In the genomic region with DNA sequence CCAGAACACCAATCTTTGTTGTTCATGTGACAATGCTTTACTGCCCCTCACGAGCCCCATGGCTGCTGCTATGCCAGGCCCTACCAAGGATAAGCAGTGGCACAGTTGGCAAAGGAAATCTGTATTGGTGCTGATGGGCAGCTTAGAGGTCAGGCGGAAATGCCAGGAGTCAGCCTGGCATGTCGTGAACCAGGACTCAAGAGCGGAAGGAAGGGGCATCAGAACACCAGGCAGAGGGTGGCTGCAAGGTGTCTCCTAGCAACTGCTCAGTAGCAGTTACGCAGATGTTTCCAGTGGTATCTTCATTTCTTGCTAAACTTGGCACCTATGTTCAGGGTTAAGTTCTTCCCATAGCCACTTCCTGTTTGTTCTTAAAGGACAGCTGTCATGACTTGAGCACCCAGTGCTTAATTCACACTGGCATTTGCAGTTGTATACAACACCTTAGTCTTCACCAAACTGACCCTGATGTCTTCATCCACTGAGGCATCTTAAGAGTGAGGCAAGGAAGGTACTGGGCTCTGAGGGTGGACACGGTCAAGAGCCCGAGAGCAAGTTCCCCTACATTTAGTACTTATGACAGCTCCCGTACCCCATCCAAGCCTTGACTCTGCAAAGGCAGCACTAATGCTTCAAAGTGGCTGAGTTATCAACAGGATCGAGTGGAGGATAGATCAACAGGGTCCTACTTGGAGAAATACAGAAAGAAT, we compare ENCODE assay signal across 11 mouse cellular contexts. TPM values are rescaled to one million over a fixed set of nuclear protein-coding genes. Genes with fewer than 3 reads are reported as not detected.
DNase-seq lines count a peak whose midpoint lies in the region; ATAC-seq and TF ChIP-seq lines count a peak whose summit lies in the region.
"Had no signal": no experiment of that assay in that cellular context is flagged by ENCODE, and none has a peak within 500 bp of the region (broad histone marks: within the 10 kb centered on the region; RNA-seq: fewer than 3 reads in every experiment).

No protein-coding gene starts in this region.

- H3K36me3 ChIP-seq in heart, postnatal 0 days (replicated peaks; ENCODE audit: control insufficient read depth, insufficient read depth, low read length): no peaks in the 10 kb centered on the region; the same call in 1 of the 2 replicates

- H3K9me3 ChIP-seq in heart, postnatal 0 days (replicated peaks; ENCODE audit: control insufficient read depth, low read length): no peaks in the 10 kb centered on the region
- H3K9me3 ChIP-seq: forebrain, embryonic 13.5 days; limb, embryonic 12.5 days had no signal

- H3K9ac ChIP-seq in heart, postnatal 0 days (replicated peaks; ENCODE audit: low read depth, low read length): no peak overlapping the region
- H3K9ac ChIP-seq: forebrain, embryonic 13.5 days; limb, embryonic 12.5 days; lung, embryonic 14.5 days had no signal

- no peak for TF ChIP-seq EP300 in heart, postnatal 0 days (IDR thresholded peaks at IDR 0.05; ENCODE audit: low read depth)

- H3K27ac ChIP-seq in heart, postnatal 0 days (ENCODE audit: low read depth): peak overlapping the region; percentile 59; the same call in 1 of the 2 replicates
- H3K27ac ChIP-seq: forebrain, embryonic 13.5 days; limb, embryonic 12.5 days had no signal

- H3K4me1 ChIP-seq in heart, postnatal 0 days (ENCODE audit: control insufficient read depth, insufficient read depth): no peaks in the 10 kb centered on the region

- H3K27me3 ChIP-seq in heart, postnatal 0 days (ENCODE audit: control insufficient read depth, insufficient read depth, low read length): no peaks in the 10 kb centered on the region
- H3K27me3 ChIP-seq: forebrain, embryonic 13.5 days had no signal

- intact Hi-C loops in heart, postnatal 14 days (cut with DNase I): loop anchor here (1.0 to 2.0 kb wide), 4 partner anchors 53 to 335 kb away; no protein-coding TSS in a partner anchor

- TF ChIP-seq CTCF in heart, postnatal 0 days (IDR thresholded peaks at IDR 0.05; ENCODE audit: low read depth): no peak

- no peak overlapping the region for H3K4me3 ChIP-seq in heart, postnatal 0 days (ENCODE audit: low read depth, low read length)
- H3K4me3 ChIP-seq: forebrain, embryonic 13.5 days; limb, embryonic 12.5 days had no signal

- no peak for DNase-seq in heart, postnatal 0 days (ENCODE audit: low spot score)
- no peak for DNase-seq in heart, postnatal 14 days
- peak; percentile 73 for DNase-seq in CD4-positive helper T cell, adult 2 months (ENCODE audit: low read depth, low spot score)
- peak; percentile 56 to 78 for DNase-seq in thymus, adult 18-20 months
- DNase-seq in gastrocnemius, postnatal 4 days (ENCODE audit: low spot score in 2 of 2): no peak
- no peak for DNase-seq in kidney, adult 18-20 months
- DNase-seq in right cerebral cortex, postnatal 10 days (ENCODE audit: low spot score in 2 of 2): no peak

- no peak for ATAC-seq in heart, postnatal 0 days (ENCODE audit: insufficient read depth, low read depth)
- peak; percentile 26 to 62; a peak in 3 of 4 replicates for ATAC-seq in hematopoietic stem cell, adult 5-6 weeks (replicated peaks in 1 of 2; ENCODE audit: insufficient read depth in 1 of 2, low FRiP score in 2 of 2, low TSS enrichment in 1 of 2, low read depth in 1 of 2, poor library complexity in 2 of 2, severe bottlenecking in 2 of 2)

- 80% methylated on average over 9 of the region's 9 CpGs for WGBS in heart, postnatal 0 days

- H3K4me2 ChIP-seq in heart, postnatal 0 days (ENCODE audit: low read depth, low read length): no peak overlapping the region
- H3K4me2 ChIP-seq: forebrain, embryonic 13.5 days; limb, embryonic 12.5 days; lung, embryonic 14.5 days had no signal

RNA-seq across cellular contexts. Expression of gene Tmem218, which starts 22.6 kb away (rescaled TPM):
- 8.2 and 11.2 TPM in 2 replicates for total RNA-seq in heart, postnatal 0 days (2014; rRNA removed; ENCODE audit: low replicate concordance)
- polyA plus RNA-seq in heart, postnatal 0 days (2015; fragmentation: Nextera tagmentation; extraction: Ambion mirVana): 13.5 and 13.7 TPM in 2 replicates
- total RNA-seq in heart, postnatal 14 days (2021): 1 to 10 TPM; 6.4 to 6.5 TPM
- total RNA-seq in hematopoietic stem cell, adult 5-6 weeks (2017): 6.1 and 7.1 TPM in 2 replicates
- total RNA-seq in gastrocnemius, postnatal 4 days (2021): 1 to 10 TPM; 3.8 to 4.2 TPM

RNA-seq across cellular contexts. Expression of gene Slc37a2, which starts 24.9 kb away (rescaled TPM):
- 0.92 and 3.7 TPM in 2 replicates for total RNA-seq in heart, postnatal 0 days (2014; rRNA removed; ENCODE audit: low replicate concordance)
- polyA plus RNA-seq in heart, postnatal 0 days (2015; fragmentation: Nextera tagmentation; extraction: Ambion mirVana): 1.2 and 1.4 TPM in 2 replicates
- 1 to 10 TPM; 3.0 to 3.1 TPM for total RNA-seq in heart, postnatal 14 days (2021)
- 0.55 and 0.69 TPM in 2 replicates for total RNA-seq in hematopoietic stem cell, adult 5-6 weeks (2017)
- 1 to 10 TPM; 4.1 to 4.4 TPM for total RNA-seq in gastrocnemius, postnatal 4 days (2021)

Comparison
In these comparisons a context has a peak if more than half of its experiments do, and no peak if none do; other contexts are left out.
1. DNase-seq: peak in CD4-positive helper T cell, adult 2 months (single experiment) and thymus, adult 18-20 months (2 of 2); none in heart, postnatal 0 days (single experiment), heart, postnatal 14 days (0 of 2), gastrocnemius, postnatal 4 days (0 of 2), kidney, adult 18-20 months (single experiment) and right cerebral cortex, postnatal 10 days (0 of 2).